Mouse (Mus musculus) layer of hippocampus, adult 2 months (tissue): ENCODE measurements around the gene Gpr39. TPM values are rescaled to one million over a fixed set of nuclear protein-coding genes. Genes with fewer than 3 reads are reported as not detected.
A peak's percentile ranks its signal among the peaks of the same experiment; 100 is the strongest.

Source experiments
- DNase-seq, 2 experiments: peaks; one replicate each; pipeline ENCODE4 v3.0.0; 2022; ENCODE audit warnings: low spot score in 2 of 2
- H3K27ac ChIP-seq: fragments of 200-600 bp; 2 replicates; pipeline ENCODE4 v1.8.1; 2022
- H3K4me3 ChIP-seq: fragments of 200-600 bp; 2 replicates; pipeline ENCODE4 v1.8.1; 2022; ENCODE audit warnings: mild to moderate bottlenecking
- CTCF ChIP-seq: fragments of 200-600 bp; conservative IDR thresholded peaks from 2 replicates; pipeline ENCODE4 v1.8.1; 2022; ENCODE audit warnings: antibody characterized with exemption, mild to moderate bottlenecking, moderate library complexity
- total RNA-seq, 2 experiments: library from RNA; stranded (reverse); gene quantifications; 2 replicates each; pipeline ENCODE4 v1.2.3; 2021

Gene Gpr39
- total RNA-seq, 2 experiments from 2014 or later: 0.22 TPM; not detected in 1

GRCm38 (mm10) chr1:125760696-125761025 lies 83.9 kb downstream of the Gpr39 start:
- DNase-seq: peak; percentile 50 to 57
- H3K4me3 ChIP-seq: peak overlapping the region; percentile 4; the same call in 1 of the 2 replicates
- TF ChIP-seq CTCF: no peak
- no peak overlapping the region for H3K27ac ChIP-seq

GRCm38 (mm10) chr1:125762076-125762475 lies 85.3 kb downstream of the Gpr39 start:
- no peak overlapping the region for H3K27ac ChIP-seq
- no peak for TF ChIP-seq CTCF
- H3K4me3 ChIP-seq: no peak overlapping the region
- no peak for DNase-seq

GRCm38 (mm10) chr1:125789804-125790203 lies 113.0 kb downstream of the Gpr39 start:
- peak; percentile 67 to 81 for DNase-seq
- H3K27ac ChIP-seq: no peak overlapping the region
- H3K4me3 ChIP-seq: no peak overlapping the region
- peak; percentile 88 for TF ChIP-seq CTCF

GRCm38 (mm10) chr1:125800506-125800905 lies 123.7 kb downstream of the Gpr39 start:
- TF ChIP-seq CTCF: no peak
- Histone ChIP-seq H3K4me3 (no peak overlapping the region), H3K27ac (no peak overlapping the region)
- no peak for DNase-seq

GRCm38 (mm10) chr1:125808426-125808825 lies 131.6 kb downstream of the Gpr39 start:
- Histone ChIP-seq H3K4me3 (no peak overlapping the region), H3K27ac (no peak overlapping the region)
- TF ChIP-seq CTCF: no peak
- peak; percentile 19 to 32 for DNase-seq

- DNase-seq: no peak
- TF ChIP-seq CTCF: no peak
- no peak overlapping the region for H3K27ac ChIP-seq
- no peak overlapping the region for H3K4me3 ChIP-seq
These were observed 136.5 kb downstream of the Gpr39 start for GRCm38 (mm10) chr1:125813141-125813782.

GRCm38 (mm10) chr1:125821101-125821500 lies 144.3 kb downstream of the Gpr39 start:
- TF ChIP-seq CTCF: no peak
- no peak for DNase-seq
- H3K27ac ChIP-seq: no peak overlapping the region
- no peak overlapping the region for H3K4me3 ChIP-seq

- no peak overlapping the region for H3K27ac ChIP-seq
- DNase-seq: peak; percentile 45 to 74
- TF ChIP-seq CTCF: no peak
- H3K4me3 ChIP-seq: no peak overlapping the region
These were observed 146.8 kb downstream of the Gpr39 start for GRCm38 (mm10) chr1:125823611-125824010.

GRCm38 (mm10) chr1:125837507-125837906 lies 160.7 kb downstream of the Gpr39 start:
- no peak for DNase-seq
- Histone ChIP-seq H3K27ac (no peak overlapping the region), H3K4me3 (no peak overlapping the region)
- TF ChIP-seq CTCF: no peak

GRCm38 (mm10) chr1:125839746-125840392 lies 163.1 kb downstream of the Gpr39 start:
- Histone ChIP-seq H3K4me3 (no peak overlapping the region), H3K27ac (no peak overlapping the region)
- no peak for DNase-seq
- TF ChIP-seq CTCF: no peak

- TF ChIP-seq CTCF: no peak
- Histone ChIP-seq H3K27ac (no peak overlapping the region), H3K4me3 (no peak overlapping the region)
- no peak for DNase-seq
These were observed 177.9 kb downstream of the Gpr39 start for GRCm38 (mm10) chr1:125854646-125855045.

- Histone ChIP-seq H3K27ac (peak overlapping the region; percentile 43; the same call in 1 of the 2 replicates), H3K4me3 (no peak overlapping the region)
- no peak for TF ChIP-seq CTCF
- peak; percentile 30 to 35 for DNase-seq
These were observed 181.8 kb downstream of the Gpr39 start for GRCm38 (mm10) chr1:125858631-125859030.

GRCm38 (mm10) chr1:125870056-125870455 lies 193.3 kb downstream of the Gpr39 start:
- Histone ChIP-seq H3K4me3 (no peak overlapping the region), H3K27ac (no peak overlapping the region)
- no peak for TF ChIP-seq CTCF
- DNase-seq: no peak

- no peak overlapping the region for H3K4me3 ChIP-seq
- DNase-seq: no peak
- TF ChIP-seq CTCF: no peak
- H3K27ac ChIP-seq: no peak overlapping the region
These were observed 216.4 kb downstream of the Gpr39 start for GRCm38 (mm10) chr1:125893158-125893557.
